Mouse (Mus musculus) olfactory bulb, adult 2 months (tissue): Measurements from ENCODE around the gene Ern1.

Experiments used
- CTCF ChIP-seq: fragments of 200-500 bp; IDR thresholded peaks from 2 replicates; pipeline ENCODE4 v1.5.1; 2012; ENCODE audit warnings: low read depth, mild to moderate bottlenecking, low read length, moderate library complexity; ENCODE audit not compliant: insufficient read depth
- POLR2A ChIP-seq: fragments of 200-500 bp; IDR thresholded peaks from 2 replicates; pipeline ENCODE4 v1.6.1; 2012; ENCODE audit warnings: mild to moderate bottlenecking, low read depth, low read length, moderate library complexity; ENCODE audit not compliant: insufficient read depth

DNA sequence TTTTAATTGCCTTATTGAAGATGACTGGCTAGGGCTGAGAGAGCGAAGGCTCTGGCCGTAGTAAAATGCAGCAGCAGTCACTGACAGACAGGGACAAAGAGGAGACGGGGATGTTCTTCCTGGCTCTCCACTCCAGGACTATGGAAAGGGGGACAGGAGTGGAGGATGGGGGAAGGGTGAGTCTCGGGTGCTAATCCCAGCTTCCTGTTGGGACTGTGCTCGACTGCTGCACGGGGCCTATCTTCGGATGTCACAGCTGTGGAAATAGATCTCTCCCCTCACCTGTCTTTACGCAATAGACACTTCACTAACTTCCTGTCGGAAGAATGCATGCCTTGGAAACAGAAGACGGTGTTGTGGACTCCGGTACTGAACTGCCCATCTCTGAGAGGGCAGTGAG, 113.7 kb downstream of the Ern1 start:
- TF ChIP-seq CTCF = no peak
- no peak for TF ChIP-seq POLR2A
